ENCODE assay signal across 20 mouse cellular contexts in genomic region chr1:153049451-153049850, GRCm38 (mm10).
A peak's percentile ranks its signal among the peaks of the same experiment; 100 is the strongest.
DNase-seq lines count a peak whose midpoint lies in the region; ATAC-seq and TF ChIP-seq lines count a peak whose summit lies in the region.
"Had no signal": no experiment of that assay in that cellular context is flagged by ENCODE, and none has a peak within 500 bp of the region (broad histone marks: within the 10 kb centered on the region; RNA-seq: fewer than 3 reads in every experiment).

No protein-coding gene starts in this region.

- DNase-seq in gastrocnemius, adult 2 months, result no peak
- no peak for DNase-seq in gastrocnemius, adult 8-10 months (ENCODE audit: low spot score in 2 of 2)
- DNase-seq in 3T3-L1 (ENCODE audit: low read depth, low spot score) (peak; percentile 36), Patski (ENCODE audit: low read depth, low spot score) (no peak)
- no peak for DNase-seq in yolk sac, embryonic 10.5 days (ENCODE audit: low spot score)
- DNase-seq in limb, embryonic 10.5 days (ENCODE audit: low spot score), result no peak
- DNase-seq: adrenal gland, postnatal 14 days; cerebellum, adult 18-20 months; cerebellum, postnatal 10 days; embryo, embryonic 11 days; gastrocnemius, postnatal 36 days; heart, adult 11 months; heart, postnatal 4 days; kidney, adult 18-20 months had no signal

- WGBS in limb, embryonic 10.5 days, result 62% methylated on average over 2 of the region's 2 CpGs

- CTCF ChIA-PET in Patski (lab: Charles Lee), result interaction anchor here (1.4 to 1.9 kb wide), 3 partner anchors 9 to 20 kb away, joined by 4 to 6 read pairs (median 4); no protein-coding TSS in a partner anchor

- TF ChIP-seq CTCF in gastrocnemius, adult 2 months (IDR thresholded peaks at IDR 0.05), result no peak
- TF ChIP-seq CTCF in Patski (IDR thresholded peaks at IDR 0.05), result no peak
- no peak for TF ChIP-seq CTCF in embryonic fibroblast, embryonic 13.5 days (IDR thresholded peaks at IDR 0.05; ENCODE audit: borderline replicate concordance, insufficient read depth, low read length)

- POLR2A ChIA-PET in Patski (lab: Charles Lee), result no interaction called here

- H3K36me3 ChIP-seq in limb, embryonic 10.5 days, result no peaks in the 10 kb centered on the region
- H3K36me3 ChIP-seq: embryonic facial prominence, embryonic 12.5 days; forebrain, embryonic 15.5 days; heart, embryonic 13.5 days; intestine, embryonic 15.5 days had no signal

- in situ Hi-C loops in Patski (cut with MboI; ENCODE audit: low pct_unique_long_range_greater_than_20kb), result loop anchor here (10.0 kb wide), 1 partner anchor 695 kb away; the partner anchor contains the start of genes Rgs16 and Rnasel

- H3K27me3 ChIP-seq in Patski, result no peaks in the 10 kb centered on the region
- peaks cover 21% of the 10 kb centered on the region for H3K27me3 ChIP-seq in limb, embryonic 10.5 days (ENCODE audit: low read depth, poor library complexity, severe bottlenecking)
- H3K27me3 ChIP-seq: embryonic facial prominence, embryonic 12.5 days; intestine, embryonic 15.5 days had no signal

- no peak for TF ChIP-seq POLR2A in embryonic fibroblast, embryonic 13.5 days (IDR thresholded peaks at IDR 0.05; ENCODE audit: low read depth, low read length)

- no peak overlapping the region for H3K4me3 ChIP-seq in gastrocnemius, adult 2 months
- H3K4me3 ChIP-seq in embryonic fibroblast, embryonic 13.5 days (ENCODE audit: insufficient read depth, low read length), result no peak overlapping the region
- H3K4me3 ChIP-seq in limb, embryonic 10.5 days, result no peak overlapping the region
- H3K4me3 ChIP-seq: embryonic facial prominence, embryonic 12.5 days; forebrain, embryonic 15.5 days; heart, embryonic 13.5 days; intestine, embryonic 15.5 days had no signal

- intact Hi-C loops in gastrocnemius, adult 2 months (cut with DNase I), result no loop called here

- peak; percentile 31 for ATAC-seq in Patski
- ATAC-seq: forebrain, embryonic 15.5 days; intestine, embryonic 15.5 days had no signal

- no peaks in the 10 kb centered on the region for H3K9me3 ChIP-seq in limb, embryonic 10.5 days (replicated peaks)
- H3K9me3 ChIP-seq: embryonic facial prominence, embryonic 12.5 days; forebrain, embryonic 15.5 days; heart, embryonic 13.5 days; intestine, embryonic 15.5 days had no signal

- H3K4me1 ChIP-seq in embryonic fibroblast, embryonic 13.5 days (ENCODE audit: control insufficient read depth, insufficient read depth, low read length), result peaks cover 8% of the 10 kb centered on the region; the same call in 1 of the 2 replicates
- H3K4me1 ChIP-seq in limb, embryonic 10.5 days, result peaks cover 38% of the 10 kb centered on the region

- peak overlapping the region; percentile 61 for H3K27ac ChIP-seq in gastrocnemius, adult 2 months
- 0 out of 2 replicates have a peak overlapping the region, but pooled peaks have one; percentile 1 for H3K27ac ChIP-seq in embryonic fibroblast, embryonic 13.5 days (ENCODE audit: insufficient read depth, low read length)
- H3K27ac ChIP-seq in limb, embryonic 10.5 days, result no peak overlapping the region
- H3K27ac ChIP-seq: embryonic facial prominence, embryonic 12.5 days; forebrain, embryonic 15.5 days; heart, embryonic 13.5 days; hindbrain, embryonic 14.5 days; intestine, embryonic 15.5 days had no signal
